Mouse (Mus musculus): ENCODE data around the gene Clasp1.

DNA sequence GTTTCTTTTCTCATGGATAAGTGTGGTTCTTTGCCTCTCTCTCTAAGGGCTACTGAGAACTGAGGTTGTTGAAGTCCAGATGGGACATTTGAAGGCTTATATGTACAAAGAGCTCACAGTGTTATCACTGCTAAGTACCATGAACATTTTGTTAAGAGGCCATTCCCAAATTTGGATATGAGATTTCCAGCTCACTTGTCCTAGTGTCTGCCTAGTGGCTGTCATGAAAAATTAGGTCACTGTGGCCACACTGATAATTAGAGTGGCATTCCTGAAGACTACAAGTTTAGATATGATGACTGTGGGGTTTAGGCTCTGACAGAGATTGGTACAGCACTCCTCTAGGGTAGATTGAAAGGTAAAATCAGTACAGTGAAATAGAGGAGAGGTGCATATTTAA, 97.2 kb downstream of the Clasp1 start:
- TF ChIP-seq USF1 (IDR thresholded peaks at IDR 0.05; ENCODE audit: low read depth, low read length) (no peak), CTCF (IDR thresholded peaks at IDR 0.05 in 2 of 3, conservative IDR thresholded peaks at IDR 0.05 in 1 of 3; ENCODE audit: control insufficient read depth in 1 of 3, insufficient read depth in 1 of 3, low read depth in 2 of 3, low read length in 3 of 3, poor library complexity in 1 of 3, severe bottlenecking in 1 of 3) (no peak), NELFE (IDR thresholded peaks at IDR 0.05; ENCODE audit: low read depth, low read length) (no peak), POLR2A (IDR thresholded peaks at IDR 0.05; ENCODE audit: control insufficient read depth in 1 of 2, insufficient read depth in 1 of 2, low read depth in 1 of 2, low read length in 2 of 2, poor library complexity in 1 of 2) (no peak), SIN3A (IDR thresholded peaks at IDR 0.05; ENCODE audit: low read length) (no peak), E2F4 (IDR thresholded peaks at IDR 0.05; ENCODE audit: borderline replicate concordance, low read depth, low read length) (no peak), SMC3 (IDR thresholded peaks at IDR 0.05; ENCODE audit: low read depth, low read length) (no peak), TAL1 (IDR thresholded peaks at IDR 0.05; ENCODE audit: low read length) (no peak)

Data from MEL (cell line).